Mouse (Mus musculus): ENCODE results near the gene Gpx3.
A peak's percentile ranks its signal among the peaks of the same experiment; 100 is the strongest.
"Not testable (repeated sequence)": the region's sequence is repeated elsewhere in the genome, so short reads cannot be mapped to it uniquely, and the experiment has no call there.

Gene Gpx3

GRCm38 (mm10) chr11:54902333-54903323, at the start of gene Gpx3:
Gene Gpx3, plus strand, starts transcription at chr11:54902453.
- DNase-seq (ENCODE audit: low read depth, low spot score) = peak; percentile 84

GRCm38 (mm10) chr11:54858880-54859279, 43.4 kb upstream of the Gpx3 start:
- DNase-seq (ENCODE audit: low read depth, low spot score) = not testable (repeated sequence)

GRCm38 (mm10) chr11:54859322-54860165, 42.7 kb upstream of the Gpx3 start:
- peak; percentile 78 for DNase-seq (ENCODE audit: low read depth, low spot score)

- DNase-seq (ENCODE audit: low read depth, low spot score) = peak; percentile 99
These were observed 41.8 kb upstream of the Gpx3 start, which contains the start of gene Lyrm7 for GRCm38 (mm10) chr11:54860256-54861038. Gene Lyrm7, minus strand, starts transcription at chr11:54860916.

- no peak for DNase-seq (ENCODE audit: low read depth, low spot score)
These were observed 40.5 kb upstream of the Gpx3 start for GRCm38 (mm10) chr11:54861471-54862420.

- peak; percentile 60 for DNase-seq (ENCODE audit: low read depth, low spot score)
These were observed 39.4 kb upstream of the Gpx3 start for GRCm38 (mm10) chr11:54862621-54863520.

- DNase-seq (ENCODE audit: low read depth, low spot score) = no peak
These were observed 36.7 kb upstream of the Gpx3 start for GRCm38 (mm10) chr11:54865330-54866085.

GRCm38 (mm10) chr11:54866119-54867048, 35.9 kb upstream of the Gpx3 start, which contains the start of gene Hint1:
Gene Hint1, plus strand, starts transcription at chr11:54866383.
- DNase-seq (ENCODE audit: low read depth, low spot score) = peak; percentile 93

GRCm38 (mm10) chr11:54867049-54867385, 35.2 kb upstream of the Gpx3 start:
- peak; percentile 67 for DNase-seq (ENCODE audit: low read depth, low spot score)

GRCm38 (mm10) chr11:54867903-54868434, 34.3 kb upstream of the Gpx3 start:
- no peak for DNase-seq (ENCODE audit: low read depth, low spot score)

GRCm38 (mm10) chr11:54868445-54868844, 33.8 kb upstream of the Gpx3 start:
- no peak for DNase-seq (ENCODE audit: low read depth, low spot score)

GRCm38 (mm10) chr11:54869318-54869717, 32.9 kb upstream of the Gpx3 start:
- DNase-seq (ENCODE audit: low read depth, low spot score) = no peak

GRCm38 (mm10) chr11:54871831-54872537, 30.3 kb upstream of the Gpx3 start:
- DNase-seq (ENCODE audit: low read depth, low spot score) = no peak

- DNase-seq (ENCODE audit: low read depth, low spot score) = no peak
These were observed 26.2 kb upstream of the Gpx3 start for GRCm38 (mm10) chr11:54876031-54876430.

- no peak for DNase-seq (ENCODE audit: low read depth, low spot score)
These were observed 23.4 kb upstream of the Gpx3 start for GRCm38 (mm10) chr11:54878893-54879292.

GRCm38 (mm10) chr11:54879434-54879833, 22.8 kb upstream of the Gpx3 start:
- peak; percentile 74 for DNase-seq (ENCODE audit: low read depth, low spot score)
